Mouse (Mus musculus): ENCODE results near the gene Ap2b1. TPM values are rescaled to one million over a fixed set of nuclear protein-coding genes. Genes with fewer than 3 reads are reported as not detected.

The Ap2b1 gene
- 39.0 TPM for polyA plus RNA-seq (2014; fragmentation: Illumina TruSeq; extraction: RNeasy Lipid Tissue Mini Kit (QIAGEN cat#74804); ENCODE audit: low read depth, low replicate concordance)

DNA sequence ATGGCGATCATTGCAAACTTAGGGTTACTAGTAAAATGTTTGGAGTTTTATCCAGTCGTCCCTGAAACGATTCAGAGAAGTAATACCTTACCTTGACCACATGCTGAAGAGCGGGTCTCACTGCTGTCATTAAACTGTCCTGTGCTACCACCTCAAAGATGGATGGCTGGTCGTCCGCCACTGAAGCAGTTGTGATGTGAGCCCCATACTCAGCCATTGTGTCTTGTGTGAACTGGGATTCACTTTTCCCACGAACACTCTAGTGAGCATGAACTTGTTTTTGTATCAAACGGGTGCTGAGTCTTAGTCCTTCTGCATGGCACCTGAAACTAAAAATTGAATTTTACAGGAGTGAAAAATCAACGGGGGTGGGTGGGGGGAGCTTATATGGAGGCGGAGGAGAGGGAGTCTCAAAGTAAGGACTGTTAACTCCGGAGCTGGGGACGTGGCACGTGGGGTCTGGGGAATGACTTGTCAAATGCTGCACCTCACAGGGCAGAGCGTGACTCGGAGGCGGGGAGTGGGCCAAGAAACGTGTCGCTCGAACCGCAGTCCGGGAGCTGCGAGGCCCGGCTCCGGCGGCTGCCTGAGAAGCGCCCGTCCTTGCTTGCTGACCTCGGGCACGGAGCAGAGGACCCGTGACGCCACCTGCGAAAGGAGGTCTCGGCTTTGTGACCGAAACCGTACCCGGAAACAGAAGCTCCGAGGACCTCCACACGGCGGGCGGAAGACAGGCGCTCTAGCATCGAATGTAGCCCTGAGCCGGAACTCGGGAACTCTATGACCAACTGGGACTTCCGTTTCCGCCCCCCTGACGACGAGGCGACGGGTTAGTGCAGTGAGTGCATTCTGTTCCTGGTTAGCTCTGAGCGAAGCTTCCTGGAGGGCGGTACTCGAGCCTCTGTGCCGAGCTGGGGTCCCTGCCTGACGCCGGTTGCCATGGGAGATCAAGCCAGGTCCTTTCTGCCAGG, at the start of gene Ap2b1:
Gene Ap2b1 (plus strand): TSS at position 800 of the 971 bp plus-strand sequence.

DNA sequence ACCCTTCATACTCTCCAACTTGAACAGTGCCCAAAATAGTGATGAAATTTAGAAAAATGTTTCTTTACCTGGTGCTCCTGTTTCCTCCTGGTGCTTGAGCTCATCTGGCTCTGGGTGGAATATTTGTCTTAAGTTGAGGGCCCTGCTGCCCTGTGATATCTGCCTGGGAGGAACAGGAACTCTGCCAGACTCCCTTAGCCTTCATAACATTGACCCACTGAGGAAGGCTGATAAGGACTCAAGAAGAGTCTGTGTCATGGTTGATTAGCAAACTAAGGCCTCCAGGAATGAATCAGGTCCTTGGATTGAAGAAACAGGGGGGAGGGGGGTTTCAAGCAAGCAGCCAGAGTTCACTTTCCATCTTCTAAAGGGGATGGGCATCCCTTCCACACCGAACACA, 12.3 kb upstream of the Ap2b1 start, which contains the start of gene Slfn14:
Gene Slfn14 (minus strand): TSS at position 161 of the 400 bp plus-strand sequence.

GRCm38 (mm10) chr11:83302526-83303251, 3.9 kb downstream of the Ap2b1 start, which contains the start of gene Pex12:
Pex12 (minus strand) TSS chr11:83302586.

GRCm38 (mm10) chr11:83409087-83409754, 110.4 kb downstream of the Ap2b1 start, which contains the start of gene Rasl10b:
Rasl10b (plus strand) TSS chr11:83409137.

DNA sequence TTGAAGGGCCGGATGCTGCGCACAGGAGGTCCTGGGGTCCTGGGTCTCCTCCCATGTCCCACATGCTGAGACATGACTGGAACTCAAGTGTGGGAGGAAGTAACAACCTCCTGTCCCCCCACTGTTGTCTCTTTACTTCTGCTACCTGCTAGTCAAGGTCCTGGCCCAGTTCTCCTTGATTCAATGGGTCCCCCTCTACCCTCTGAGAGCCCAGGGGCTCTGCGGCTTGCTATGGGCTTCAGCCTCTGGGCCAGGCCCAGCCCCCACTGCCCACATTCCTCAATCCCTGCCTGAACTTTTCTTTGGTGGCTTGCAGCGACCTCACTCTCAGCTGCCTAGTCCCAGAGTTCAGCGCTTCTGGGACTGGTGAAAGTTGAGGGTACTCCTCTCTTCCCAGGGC, 130.5 kb downstream of the Ap2b1 start, which contains the start of gene Gas2l2:
Gene Gas2l2 (minus strand): TSS at position 101 of the 400 bp plus-strand sequence.

GRCm38 (mm10) chr11:83437377-83437776, 138.6 kb downstream of the Ap2b1 start, which contains the start of gene 1700020L24Rik:
1700020L24Rik (plus strand) TSS chr11:83437677.

Other genes with a start within 250 kb of the Ap2b1 start
- gene Slfn2, start 233.9 kb upstream of the Ap2b1 start, polyA plus RNA-seq (2014; fragmentation: Illumina TruSeq; extraction: RNeasy Lipid Tissue Mini Kit (QIAGEN cat#74804); ENCODE audit: low read depth, low replicate concordance): 9.9 TPM
- gene Slfn1, start 182.2 kb upstream of the Ap2b1 start, polyA plus RNA-seq (2014; fragmentation: Illumina TruSeq; extraction: RNeasy Lipid Tissue Mini Kit (QIAGEN cat#74804); ENCODE audit: low read depth, low replicate concordance): not detected
- not detected for gene Slfn4, start 123.8 kb upstream of the Ap2b1 start, polyA plus RNA-seq (2014; fragmentation: Illumina TruSeq; extraction: RNeasy Lipid Tissue Mini Kit (QIAGEN cat#74804); ENCODE audit: low read depth, low replicate concordance)
- 7.4 TPM for gene Slfn3, start 107.7 kb upstream of the Ap2b1 start, polyA plus RNA-seq (2014; fragmentation: Illumina TruSeq; extraction: RNeasy Lipid Tissue Mini Kit (QIAGEN cat#74804); ENCODE audit: low read depth, low replicate concordance)
- not detected for gene Slfn14, start 12.3 kb upstream of the Ap2b1 start, polyA plus RNA-seq (2014; fragmentation: Illumina TruSeq; extraction: RNeasy Lipid Tissue Mini Kit (QIAGEN cat#74804); ENCODE audit: low read depth, low replicate concordance)
- gene Pex12, start 3.6 kb downstream of the Ap2b1 start, polyA plus RNA-seq (2014; fragmentation: Illumina TruSeq; extraction: RNeasy Lipid Tissue Mini Kit (QIAGEN cat#74804); ENCODE audit: low read depth, low replicate concordance): 32.7 TPM
- not detected for gene Rasl10b, start 110.1 kb downstream of the Ap2b1 start, polyA plus RNA-seq (2014; fragmentation: Illumina TruSeq; extraction: RNeasy Lipid Tissue Mini Kit (QIAGEN cat#74804); ENCODE audit: low read depth, low replicate concordance)
- not detected for gene Gas2l2, start 130.4 kb downstream of the Ap2b1 start, polyA plus RNA-seq (2014; fragmentation: Illumina TruSeq; extraction: RNeasy Lipid Tissue Mini Kit (QIAGEN cat#74804); ENCODE audit: low read depth, low replicate concordance)
- gene 1700020L24Rik, start 138.7 kb downstream of the Ap2b1 start, polyA plus RNA-seq (2014; fragmentation: Illumina TruSeq; extraction: RNeasy Lipid Tissue Mini Kit (QIAGEN cat#74804); ENCODE audit: low read depth, low replicate concordance): not detected
- 0.44 TPM for gene Mmp28, start 164.0 kb downstream of the Ap2b1 start, polyA plus RNA-seq (2014; fragmentation: Illumina TruSeq; extraction: RNeasy Lipid Tissue Mini Kit (QIAGEN cat#74804); ENCODE audit: low read depth, low replicate concordance)
- 161 TPM for gene Taf15, start 174.1 kb downstream of the Ap2b1 start, polyA plus RNA-seq (2014; fragmentation: Illumina TruSeq; extraction: RNeasy Lipid Tissue Mini Kit (QIAGEN cat#74804); ENCODE audit: low read depth, low replicate concordance)
- gene Heatr9, start 223.2 kb downstream of the Ap2b1 start, polyA plus RNA-seq (2014; fragmentation: Illumina TruSeq; extraction: RNeasy Lipid Tissue Mini Kit (QIAGEN cat#74804); ENCODE audit: low read depth, low replicate concordance): not detected
- 1.5 TPM for gene Ccl5, start 231.5 kb downstream of the Ap2b1 start, polyA plus RNA-seq (2014; fragmentation: Illumina TruSeq; extraction: RNeasy Lipid Tissue Mini Kit (QIAGEN cat#74804); ENCODE audit: low read depth, low replicate concordance)